Mouse (Mus musculus) brain, embryonic 14.5 days (tissue): ENCODE results near the gene Col9a1.

Source experiments
- CTCF ChIP-seq: fragments of 200-500 bp; IDR thresholded peaks from 2 replicates; pipeline ENCODE4 v1.5.1; 2012; ENCODE audit warnings: inconsistent platforms, mild to moderate bottlenecking, moderate library complexity, borderline replicate concordance; ENCODE audit not compliant: insufficient read depth, insufficient read length; ENCODE audit errors: extremely low read depth
- POLR2A ChIP-seq: fragments of 200-500 bp; IDR thresholded peaks from 2 replicates; pipeline ENCODE4 v1.6.1; 2012; ENCODE audit warnings: mild to moderate bottlenecking, inconsistent platforms, borderline replicate concordance; ENCODE audit not compliant: poor library complexity, insufficient read depth, insufficient read length, severe bottlenecking; ENCODE audit errors: extremely low read depth

DNA sequence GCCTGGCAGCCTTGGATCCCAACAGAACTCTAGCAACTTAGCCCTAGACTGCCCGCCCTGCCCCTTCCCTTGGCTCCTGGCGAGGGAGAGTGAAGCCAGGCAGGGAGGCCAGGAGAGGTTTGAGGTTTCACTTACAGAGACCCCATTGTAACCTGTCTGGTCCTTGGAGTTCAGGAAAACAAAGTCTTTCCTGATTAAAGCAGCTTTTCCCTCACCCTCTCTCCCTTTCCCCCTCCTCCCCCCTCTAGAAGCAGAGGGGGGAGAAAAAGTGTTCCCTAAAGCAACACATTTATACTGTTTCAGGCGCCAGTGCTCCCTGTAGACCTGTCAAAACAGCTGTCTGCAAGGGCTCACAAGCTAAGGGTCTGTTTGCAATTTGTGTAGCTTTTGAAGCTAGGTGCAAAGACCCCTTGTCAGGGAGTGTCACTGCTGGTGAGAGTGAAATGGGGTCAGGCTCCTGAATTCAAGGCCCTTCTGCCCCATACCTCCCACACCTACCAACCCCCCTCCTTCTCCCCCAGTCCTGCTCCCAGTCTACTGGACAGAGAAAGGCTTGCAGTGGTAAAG lies 18.6 kb downstream of the Col9a1 start:
- TF ChIP-seq POLR2A, result no peak
- no peak for TF ChIP-seq CTCF
